Mouse (Mus musculus) bone marrow macrophage, adult 2 months (primary cell): ENCODE measurements around the gene Alyref.

ENCODE experiments used
- CTCF ChIP-seq: IDR thresholded peaks from 2 replicates; pipeline ENCODE4 v1.5.1; 2012; ENCODE audit warnings: low read depth, mild to moderate bottlenecking, low read length, moderate library complexity
- POLR2A ChIP-seq: IDR thresholded peaks from 2 replicates; pipeline ENCODE4 v1.6.1; 2012; ENCODE audit warnings: mild to moderate bottlenecking, low read depth, low read length, borderline replicate concordance

GRCm38 (mm10) chr11:120613976-120614375 lies 15.8 kb upstream of the Alyref start:
- no peak for TF ChIP-seq CTCF
- no peak for TF ChIP-seq POLR2A
